Mouse (Mus musculus) liver, embryonic 16.5 days (tissue): ENCODE results near the gene Elob. TPM values are rescaled to one million over a fixed set of nuclear protein-coding genes. Genes with fewer than 3 reads are reported as not detected.

Source experiments
- ATAC-seq: fragments of 200-750 bp; cut with Nextera tagmentation; 2 replicates; pipeline ENCODE4 v1.8.0; 2017; ENCODE audit warnings: low read depth, mild to moderate bottlenecking, moderate number of reproducible peaks, moderate library complexity
- H3K27ac ChIP-seq: fragments of 300-500 bp; sonication (generic); 2 replicates; pipeline ENCODE4 v1.5.1; 2014; ENCODE audit warnings: mild to moderate bottlenecking, low read length
- H3K27me3 ChIP-seq: fragments of 300-500 bp; sonication (generic); 2 replicates; pipeline ENCODE4 v1.6.1; 2014; ENCODE audit warnings: low read depth, low read length, mixed read lengths; ENCODE audit not compliant: control insufficient read depth, insufficient read depth
- H3K36me3 ChIP-seq: fragments of 300-500 bp; sonication (generic); 2 replicates; pipeline ENCODE4 v1.6.1; 2014; ENCODE audit warnings: mild to moderate bottlenecking; ENCODE audit not compliant: control insufficient read depth, insufficient read depth
- H3K4me1 ChIP-seq: fragments of 300-500 bp; sonication (generic); 2 replicates; pipeline ENCODE4 v1.6.1; 2014; ENCODE audit warnings: low read depth, low read length, mixed read lengths; ENCODE audit not compliant: control insufficient read depth
- H3K4me2 ChIP-seq: fragments of 300-500 bp; sonication (generic); 2 replicates; pipeline ENCODE4 v1.6.1; 2014; ENCODE audit warnings: low read depth, low read length, mixed read lengths
- H3K4me3 ChIP-seq: fragments of 300-500 bp; sonication (generic); 2 replicates; pipeline ENCODE4 v1.5.1; 2014; ENCODE audit warnings: low read depth, mild to moderate bottlenecking, low read length
- H3K9ac ChIP-seq: fragments of 300-500 bp; sonication (generic); 2 replicates; pipeline ENCODE4 v1.6.1; 2014; ENCODE audit warnings: low read depth, low read length
- H3K9me3 ChIP-seq: fragments of 300-500 bp; sonication (generic); replicated peaks from 2 replicates; pipeline ENCODE4 v1.6.1; 2016; ENCODE audit warnings: low read length; ENCODE audit not compliant: control insufficient read depth
- WGBS: fragments of 180-500 bp; shearing (Covaris S2); extraction: QIAGEN DNeasy Blood & Tissue Kit; methylation state at CpG from one replicate; pipeline ENCODE4 v1.1.7; 2014; ENCODE audit not compliant: insufficient replicate concordance; 5-methylcytosine and 5-hydroxymethylcytosine counted together
- polyA plus RNA-seq: library from polyadenylated mRNA; unstranded; fragments of >200 nt; fragmentation: Nextera tagmentation; extraction: Ambion mirVana; gene quantifications from 2 replicates; pipeline ENCODE4 v1.2.1, GENCODE M21; 2015

The Elob gene
- polyA plus RNA-seq, 1 experiment from 2014 or later, result 436 TPM

- Histone ChIP-seq H3K4me3 (no peak overlapping the region), H3K27me3 (no peaks in the 10 kb centered on the region), H3K36me3 (no peaks in the 10 kb centered on the region), H3K4me2 (no peak overlapping the region), H3K27ac (no peak overlapping the region), H3K9ac (no peak overlapping the region), H3K9me3 (no peaks in the 10 kb centered on the region), H3K4me1 (no peaks in the 10 kb centered on the region)
- ATAC-seq, result no peak
- WGBS, result 77% methylated on average over 10 of the region's 10 CpGs
Observed at GRCm38 (mm10) chr17:23854229-23854765, 25.4 kb upstream of the Elob start.

- H3K4me2 ChIP-seq, result no peak overlapping the region
- no peak overlapping the region for H3K27ac ChIP-seq
- H3K9me3 ChIP-seq, result no peaks in the 10 kb centered on the region
- H3K9ac ChIP-seq, result no peak overlapping the region
- no peak for ATAC-seq
- WGBS, result 22% methylated on average over 5 of the region's 5 CpGs
- no peak overlapping the region for H3K4me3 ChIP-seq
- H3K27me3 ChIP-seq, result no peaks in the 10 kb centered on the region
- H3K36me3 ChIP-seq, result no peaks in the 10 kb centered on the region
- H3K4me1 ChIP-seq, result no peaks in the 10 kb centered on the region
Observed at GRCm38 (mm10) chr17:23853292-23853691, 24.4 kb upstream of the Elob start.

- Histone ChIP-seq H3K36me3 (no peaks in the 10 kb centered on the region), H3K9me3 (no peaks in the 10 kb centered on the region), H3K4me2 (no peak overlapping the region), H3K27ac (no peak overlapping the region), H3K27me3 (no peaks in the 10 kb centered on the region), H3K4me3 (no peak overlapping the region), H3K4me1 (no peaks in the 10 kb centered on the region), H3K9ac (no peak overlapping the region)
- ATAC-seq, result no peak
- WGBS, result 45% methylated on average over 18 of the region's 19 CpGs
Observed at GRCm38 (mm10) chr17:23850853-23851749, 22.2 kb upstream of the Elob start.

GRCm38 (mm10) chr17:23850028-23850427, 21.1 kb upstream of the Elob start:
- no peak overlapping the region for H3K4me2 ChIP-seq
- no peaks in the 10 kb centered on the region for H3K9me3 ChIP-seq
- H3K27me3 ChIP-seq, result no peaks in the 10 kb centered on the region
- no peaks in the 10 kb centered on the region for H3K4me1 ChIP-seq
- H3K9ac ChIP-seq, result no peak overlapping the region
- H3K4me3 ChIP-seq, result no peak overlapping the region
- H3K27ac ChIP-seq, result no peak overlapping the region
- no peak for ATAC-seq
- WGBS, result 41% methylated on average over 2 of the region's 2 CpGs
- no peaks in the 10 kb centered on the region for H3K36me3 ChIP-seq

GRCm38 (mm10) chr17:23843812-23844273, 14.9 kb upstream of the Elob start, which contains the start of the genes Prss32 and Prss41:
Gene Prss32, plus strand, starts transcription at chr17:23843855.
Gene Prss41, minus strand, starts transcription at chr17:23844172.
- H3K4me2 ChIP-seq, result peak within 1 kb of the TSS; percentile 41
- 16% methylated on average over 19 of the region's 19 CpGs for WGBS
- H3K9ac ChIP-seq, result no peak within 1 kb of the TSS
- no peak within 1 kb of the TSS for H3K27ac ChIP-seq
- peak within 1 kb of the TSS; percentile 17 for H3K4me3 ChIP-seq
- H3K4me1 ChIP-seq, result no peaks in the 10 kb centered on the region; the same call in 1 of the 2 replicates
- H3K9me3 ChIP-seq, result no peaks in the 10 kb centered on the region
- 0 out of 2 replicates have a peak, but pooled peaks have one; percentile 13 for ATAC-seq
- no peaks in the 10 kb centered on the region for H3K27me3 ChIP-seq
- no peaks in the 10 kb centered on the region for H3K36me3 ChIP-seq

GRCm38 (mm10) chr17:23843141-23843811, 14.3 kb upstream of the Elob start:
- no peak for ATAC-seq

GRCm38 (mm10) chr17:23841145-23841544, 12.2 kb upstream of the Elob start:
- ATAC-seq, result no peak
- WGBS, result 23% methylated on average over 4 of the region's 4 CpGs

More at GRCm38 (mm10) chr17:23843141-23843811, 14.3 kb upstream of the Elob start:
- Histone ChIP-seq H3K36me3 (no peaks in the 10 kb centered on the region), H3K27me3 (no peaks in the 10 kb centered on the region), H3K9me3 (no peaks in the 10 kb centered on the region), H3K27ac (no peak overlapping the region), H3K4me3 (no peak overlapping the region), H3K9ac (no peak overlapping the region), H3K4me2 (peak overlapping the region; percentile 41; the same call in 1 of the 2 replicates), H3K4me1 (no peaks in the 10 kb centered on the region; the same call in 1 of the 2 replicates)
- WGBS, result 50% methylated on average over 23 of the region's 23 CpGs

GRCm38 (mm10) chr17:23836006-23836575, 7.2 kb upstream of the Elob start, which contains the start of gene Prss33:
Gene Prss33, minus strand, starts transcription at chr17:23836056.
- ATAC-seq, result no peak
- H3K4me3 ChIP-seq, result no peak within 1 kb of the TSS

More at GRCm38 (mm10) chr17:23841145-23841544, 12.2 kb upstream of the Elob start:
- Histone ChIP-seq H3K27ac (no peak overlapping the region), H3K9ac (no peak overlapping the region), H3K36me3 (no peaks in the 10 kb centered on the region), H3K4me1 (no peaks in the 10 kb centered on the region; the same call in 1 of the 2 replicates), H3K4me3 (no peak overlapping the region), H3K27me3 (no peaks in the 10 kb centered on the region), H3K4me2 (no peak overlapping the region), H3K9me3 (no peaks in the 10 kb centered on the region)

More at GRCm38 (mm10) chr17:23836006-23836575, 7.2 kb upstream of the Elob start, which contains the start of gene Prss33:
- Histone ChIP-seq H3K9ac (no peak within 1 kb of the TSS), H3K9me3 (no peaks in the 10 kb centered on the region), H3K27ac (no peak within 1 kb of the TSS), H3K27me3 (peaks cover 13% of the 10 kb centered on the region; the same call in 1 of the 2 replicates), H3K4me2 (no peak within 1 kb of the TSS), H3K4me1 (no peaks in the 10 kb centered on the region), H3K36me3 (no peaks in the 10 kb centered on the region)
- 57% methylated on average over 8 of the region's 8 CpGs for WGBS
